Mouse (Mus musculus): ENCODE measurements around the gene Gdpd3. TPM values are rescaled to one million over a fixed set of nuclear protein-coding genes. Genes with fewer than 3 reads are reported as not detected.
"Not testable (repeated sequence)": the region's sequence is repeated elsewhere in the genome, so short reads cannot be mapped to it uniquely, and the experiment has no call there.

Gene Gdpd3
- 1.3 and 2.4 TPM in 2 replicates for polyA plus RNA-seq (2016; fragmentation: Nextera tagmentation; extraction: Ambion mirVana)

- no peaks in the 10 kb centered on the region for H3K9me3 ChIP-seq
- no peak within 1 kb of the TSS for H3K27ac ChIP-seq
- no peak within 1 kb of the TSS for H3K4me2 ChIP-seq
- no peak within 1 kb of the TSS for H3K4me3 ChIP-seq (replicated peaks)
- H3K36me3 ChIP-seq = peaks cover 94% of the 10 kb centered on the region
- WGBS = 95% methylated on average over 16 of the region's 16 CpGs
- no peak within 1 kb of the TSS for H3K9ac ChIP-seq (replicated peaks)
- no peaks in the 10 kb centered on the region for H3K4me1 ChIP-seq (replicated peaks)
- no peaks in the 10 kb centered on the region for H3K27me3 ChIP-seq
- no peak for ATAC-seq (ENCODE audit: insufficient number of reproducible peaks, insufficient read depth, low FRiP score, low TSS enrichment, low read depth)
Measured at GRCm38 (mm10) chr7:126766201-126766600, at the start of gene Gdpd3. Gdpd3 (plus strand) TSS chr7:126766334.

- Histone ChIP-seq H3K4me3 (replicated peaks) (no peak overlapping the region), H3K4me1 (replicated peaks) (no peaks in the 10 kb centered on the region), H3K27me3 (no peaks in the 10 kb centered on the region), H3K9me3 (0 out of 2 replicates have a peak, but pooled peaks cover 3% of the 10 kb centered on the region), H3K9ac (replicated peaks) (no peak overlapping the region), H3K36me3 (no peaks in the 10 kb centered on the region), H3K27ac (no peak overlapping the region), H3K4me2 (no peak overlapping the region)
- no peak for ATAC-seq (ENCODE audit: insufficient number of reproducible peaks, insufficient read depth, low FRiP score, low TSS enrichment, low read depth)
- WGBS = 89% methylated on average over 3 of the region's 3 CpGs
Measured at GRCm38 (mm10) chr7:126717566-126717965, 48.6 kb upstream of the Gdpd3 start.

- Histone ChIP-seq H3K9me3 (0 out of 2 replicates have a peak, but pooled peaks cover 3% of the 10 kb centered on the region), H3K4me2 (no peak overlapping the region), H3K4me3 (replicated peaks) (no peak overlapping the region), H3K27ac (no peak overlapping the region), H3K27me3 (no peaks in the 10 kb centered on the region), H3K9ac (replicated peaks) (no peak overlapping the region), H3K36me3 (no peaks in the 10 kb centered on the region), H3K4me1 (replicated peaks) (no peaks in the 10 kb centered on the region)
- 91% methylated on average over 5 of the region's 5 CpGs for WGBS
- ATAC-seq (ENCODE audit: insufficient number of reproducible peaks, insufficient read depth, low FRiP score, low TSS enrichment, low read depth) = no peak
Measured at GRCm38 (mm10) chr7:126718787-126719337, 47.3 kb upstream of the Gdpd3 start.

GRCm38 (mm10) chr7:126721635-126722034, 44.5 kb upstream of the Gdpd3 start:
- Histone ChIP-seq H3K4me1 (replicated peaks) (no peaks in the 10 kb centered on the region), H3K27me3 (no peaks in the 10 kb centered on the region), H3K9me3 (0 out of 2 replicates have a peak, but pooled peaks cover 3% of the 10 kb centered on the region), H3K27ac (no peak overlapping the region), H3K9ac (replicated peaks) (no peak overlapping the region), H3K36me3 (no peaks in the 10 kb centered on the region), H3K4me3 (replicated peaks) (no peak overlapping the region), H3K4me2 (no peak overlapping the region)
- 86% methylated on average over 13 of the region's 13 CpGs for WGBS
- ATAC-seq (ENCODE audit: insufficient number of reproducible peaks, insufficient read depth, low FRiP score, low TSS enrichment, low read depth) = no peak

- ATAC-seq (ENCODE audit: insufficient number of reproducible peaks, insufficient read depth, low FRiP score, low TSS enrichment, low read depth) = no peak
Measured at GRCm38 (mm10) chr7:126725077-126725476, 41.1 kb upstream of the Gdpd3 start.

GRCm38 (mm10) chr7:126725667-126726066, 40.5 kb upstream of the Gdpd3 start:
- no peaks in the 10 kb centered on the region for H3K9me3 ChIP-seq
- ATAC-seq (ENCODE audit: insufficient number of reproducible peaks, insufficient read depth, low FRiP score, low TSS enrichment, low read depth) = no peak
- no peak overlapping the region for H3K4me2 ChIP-seq
- no peak overlapping the region for H3K9ac ChIP-seq (replicated peaks)
- 79% methylated on average over 5 of the region's 5 CpGs for WGBS
- no peaks in the 10 kb centered on the region for H3K27me3 ChIP-seq
- H3K4me1 ChIP-seq (replicated peaks) = no peaks in the 10 kb centered on the region
- H3K27ac ChIP-seq = no peak overlapping the region
- no peaks in the 10 kb centered on the region for H3K36me3 ChIP-seq
- H3K4me3 ChIP-seq (replicated peaks) = no peak overlapping the region

More at GRCm38 (mm10) chr7:126725077-126725476, 41.1 kb upstream of the Gdpd3 start:
- no peak overlapping the region for H3K4me3 ChIP-seq (replicated peaks)
- no peak overlapping the region for H3K4me2 ChIP-seq
- H3K4me1 ChIP-seq (replicated peaks) = no peaks in the 10 kb centered on the region
- no peaks in the 10 kb centered on the region for H3K27me3 ChIP-seq
- 84% methylated on average over 3 of the region's 3 CpGs for WGBS
- H3K36me3 ChIP-seq = no peaks in the 10 kb centered on the region
- no peaks in the 10 kb centered on the region for H3K9me3 ChIP-seq
- H3K27ac ChIP-seq = no peak overlapping the region
- H3K9ac ChIP-seq (replicated peaks) = no peak overlapping the region

- H3K4me3 ChIP-seq (replicated peaks); H3K27me3 ChIP-seq: not testable (repeated sequence)
- WGBS = 84% methylated on average over 4 of the region's 4 CpGs
Measured at GRCm38 (mm10) chr7:126730256-126730789, 35.8 kb upstream of the Gdpd3 start.

GRCm38 (mm10) chr7:126736122-126736521, 30.0 kb upstream of the Gdpd3 start:
- no peak overlapping the region for H3K4me2 ChIP-seq
- no peak overlapping the region for H3K9ac ChIP-seq (replicated peaks)
- no peaks in the 10 kb centered on the region for H3K36me3 ChIP-seq
- H3K27ac ChIP-seq = no peak overlapping the region
- 85% methylated on average over 8 of the region's 8 CpGs for WGBS
- no peaks in the 10 kb centered on the region for H3K9me3 ChIP-seq
- no peak overlapping the region for H3K4me3 ChIP-seq (replicated peaks)
- ATAC-seq (ENCODE audit: insufficient number of reproducible peaks, insufficient read depth, low FRiP score, low TSS enrichment, low read depth) = no peak
- no peaks in the 10 kb centered on the region; the same call in 1 of the 2 replicates for H3K4me1 ChIP-seq (replicated peaks)
- H3K27me3 ChIP-seq = no peaks in the 10 kb centered on the region

More at GRCm38 (mm10) chr7:126730256-126730789, 35.8 kb upstream of the Gdpd3 start:
- H3K4me2 ChIP-seq; H3K36me3 ChIP-seq; H3K4me1 ChIP-seq (replicated peaks); H3K9me3 ChIP-seq; H3K9ac ChIP-seq (replicated peaks); H3K27ac ChIP-seq; ATAC-seq (ENCODE audit: insufficient number of reproducible peaks, insufficient read depth, low FRiP score, low TSS enrichment, low read depth): not testable (repeated sequence)

GRCm38 (mm10) chr7:126739551-126739950, 26.6 kb upstream of the Gdpd3 start:
- Histone ChIP-seq H3K4me2 (no peak overlapping the region), H3K27me3 (no peaks in the 10 kb centered on the region), H3K4me3 (replicated peaks) (no peak overlapping the region), H3K36me3 (no peaks in the 10 kb centered on the region), H3K9ac (replicated peaks) (no peak overlapping the region), H3K9me3 (no peaks in the 10 kb centered on the region), H3K4me1 (replicated peaks) (no peaks in the 10 kb centered on the region; the same call in 1 of the 2 replicates), H3K27ac (no peak overlapping the region)
- no peak for ATAC-seq (ENCODE audit: insufficient number of reproducible peaks, insufficient read depth, low FRiP score, low TSS enrichment, low read depth)
- WGBS = 84% methylated on average over 17 of the region's 17 CpGs

GRCm38 (mm10) chr7:126740132-126740735, 25.9 kb upstream of the Gdpd3 start:
- Histone ChIP-seq H3K27ac (no peak overlapping the region), H3K27me3 (no peaks in the 10 kb centered on the region), H3K36me3 (no peaks in the 10 kb centered on the region), H3K4me3 (replicated peaks) (no peak overlapping the region), H3K4me1 (replicated peaks) (no peaks in the 10 kb centered on the region; the same call in 1 of the 2 replicates), H3K9ac (replicated peaks) (no peak overlapping the region), H3K4me2 (no peak overlapping the region), H3K9me3 (no peaks in the 10 kb centered on the region)
- 85% methylated on average over 13 of the region's 13 CpGs for WGBS
- ATAC-seq (ENCODE audit: insufficient number of reproducible peaks, insufficient read depth, low FRiP score, low TSS enrichment, low read depth) = no peak

GRCm38 (mm10) chr7:126740977-126741376, 25.2 kb upstream of the Gdpd3 start:
- WGBS = 59% methylated on average over 5 of the region's 5 CpGs
- Histone ChIP-seq H3K36me3 (no peaks in the 10 kb centered on the region), H3K27me3 (no peaks in the 10 kb centered on the region), H3K4me3 (replicated peaks) (no peak overlapping the region), H3K4me1 (replicated peaks) (no peaks in the 10 kb centered on the region; the same call in 1 of the 2 replicates), H3K9ac (replicated peaks) (no peak overlapping the region), H3K27ac (no peak overlapping the region), H3K9me3 (no peaks in the 10 kb centered on the region), H3K4me2 (no peak overlapping the region)
- no peak for ATAC-seq (ENCODE audit: insufficient number of reproducible peaks, insufficient read depth, low FRiP score, low TSS enrichment, low read depth)
